Mouse (Mus musculus) erythroblast, embryonic 14.5 days (primary cell): ENCODE measurements around the gene Dgkb.

ENCODE experiments used
- GATA1 ChIP-seq: IDR thresholded peaks from 2 replicates; pipeline ENCODE4 v1.6.1; 2012; ENCODE audit warnings: low read length, inconsistent platforms, mixed read lengths
- TAL1 ChIP-seq: IDR thresholded peaks from 3 replicates; pipeline ENCODE4 v1.6.1; 2012; ENCODE audit warnings: low read length, inconsistent platforms, mixed read lengths

- TF ChIP-seq GATA1 (no peak), TAL1 (no peak)
Measured at GRCm38 (mm10) chr12:37814122-37814521, 3.4 kb upstream of the Dgkb start.
